Mouse (Mus musculus) liver, embryonic 15.5 days (tissue): Measurements from ENCODE around the gene Nlrx1. TPM values are rescaled to one million over a fixed set of nuclear protein-coding genes. Genes with fewer than 3 reads are reported as not detected.

Experiments
- polyA plus RNA-seq: library from polyadenylated mRNA; unstranded; fragments of >200 nt; fragmentation: Nextera tagmentation; extraction: Ambion mirVana; gene quantifications from 2 replicates; pipeline ENCODE4 v1.2.1, GENCODE M21; 2015

The Nlrx1 gene
- polyA plus RNA-seq, 1 experiment from 2014 or later: 4.1 TPM

Other genes starting within 250 kb of the Nlrx1 start
- 0.15 and 0.26 TPM in 2 replicates for gene Thy1, start 225.2 kb downstream of the Nlrx1 start, polyA plus RNA-seq
- 3.7 and 4.3 TPM in 2 replicates for gene Usp2, start 201.6 kb downstream of the Nlrx1 start, polyA plus RNA-seq
- gene Mfrp, start 166.9 kb downstream of the Nlrx1 start, polyA plus RNA-seq: 0.10 TPM in 1 of 2 replicates, not detected in the other
- 0.29 and 0.53 TPM in 2 replicates for gene C1qtnf5, start 161.4 kb downstream of the Nlrx1 start, polyA plus RNA-seq
- not detected in 2 replicates for gene Gm49380, start 155.1 kb downstream of the Nlrx1 start, polyA plus RNA-seq
- 35.2 and 38.4 TPM in 2 replicates for gene Rnf26, start 155.1 kb downstream of the Nlrx1 start, polyA plus RNA-seq
- gene Mcam, start 134.1 kb downstream of the Nlrx1 start, polyA plus RNA-seq: 4.4 and 4.8 TPM in 2 replicates
- 5.1 and 5.8 TPM in 2 replicates for gene Cbl, start 34.5 kb downstream of the Nlrx1 start, polyA plus RNA-seq
- not detected in 2 replicates for gene Ccdc153, start 27.9 kb downstream of the Nlrx1 start, polyA plus RNA-seq
- 0.07 TPM in 1 of 2 replicates, not detected in the other for gene Pdzd3, start 17.1 kb downstream of the Nlrx1 start, polyA plus RNA-seq
- gene Abcg4, start 20.0 kb upstream of the Nlrx1 start, polyA plus RNA-seq: 16.4 and 18.6 TPM in 2 replicates
- 12.7 and 14.2 TPM in 2 replicates for gene Hinfp, start 37.1 kb upstream of the Nlrx1 start, polyA plus RNA-seq
- 9.6 and 10.4 TPM in 2 replicates for gene C2cd2l, start 51.7 kb upstream of the Nlrx1 start, polyA plus RNA-seq
- 17.9 and 18.4 TPM in 2 replicates for gene Dpagt1, start 57.4 kb upstream of the Nlrx1 start, polyA plus RNA-seq
- 226 and 228 TPM in 2 replicates for gene H2afx, start 66.1 kb upstream of the Nlrx1 start, polyA plus RNA-seq
- 1,466 and 1,543 TPM in 2 replicates for gene Hmbs, start 75.6 kb upstream of the Nlrx1 start, polyA plus RNA-seq
- 14.6 and 15.1 TPM in 2 replicates for gene Vps11, start 93.1 kb upstream of the Nlrx1 start, polyA plus RNA-seq
- gene Hyou1, start 110.9 kb upstream of the Nlrx1 start, polyA plus RNA-seq: 14.8 and 17.0 TPM in 2 replicates
- 46.3 and 59.8 TPM in 2 replicates for gene Slc37a4, start 128.3 kb upstream of the Nlrx1 start, polyA plus RNA-seq
- gene Rps25, start 138.5 kb upstream of the Nlrx1 start, polyA plus RNA-seq: 758 and 952 TPM in 2 replicates
- 48.2 and 50.4 TPM in 2 replicates for gene Trappc4, start 139.0 kb upstream of the Nlrx1 start, polyA plus RNA-seq
- 12.6 and 13.6 TPM in 2 replicates for gene Ccdc84, start 150.0 kb upstream of the Nlrx1 start, polyA plus RNA-seq
- gene Foxr1, start 172.5 kb upstream of the Nlrx1 start, polyA plus RNA-seq: 0.06 TPM in 1 of 2 replicates, not detected in the other
- not detected in 2 replicates for gene Upk2, start 186.4 kb upstream of the Nlrx1 start, polyA plus RNA-seq
- gene Bcl9l, start 214.2 kb upstream of the Nlrx1 start, polyA plus RNA-seq: 1.9 and 2.3 TPM in 2 replicates